Mouse (Mus musculus): ENCODE data around the gene Ccdc92. TPM values are rescaled to one million over a fixed set of nuclear protein-coding genes. Genes with fewer than 3 reads are reported as not detected.

The Ccdc92 gene
- polyA plus RNA-seq, 1 experiment from 2014 or later = 20.3 TPM

DNA sequence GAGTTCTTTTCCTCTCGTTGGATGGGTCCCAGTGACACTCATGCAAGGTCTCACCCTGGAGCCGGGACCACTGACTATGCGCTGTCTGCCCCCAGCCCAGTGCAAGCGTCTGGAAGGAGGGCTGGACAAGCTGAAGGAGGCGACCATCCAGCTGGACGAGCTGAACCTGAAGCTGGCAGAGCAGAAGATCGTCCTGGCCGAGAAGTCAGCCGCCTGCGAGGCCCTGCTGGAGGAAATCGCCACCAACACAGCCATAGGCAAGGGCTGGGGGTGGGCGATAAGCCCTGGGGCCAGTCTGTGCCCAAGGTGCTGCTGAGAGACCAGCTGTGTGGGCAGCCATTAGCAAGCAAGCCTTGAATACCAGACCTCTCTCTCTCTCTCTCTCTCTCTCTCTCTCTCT lies 49.8 kb downstream of the Ccdc92 start:
- DNase-seq (ENCODE audit: low spot score) = no peak
- Histone ChIP-seq H3K36me3 (no peaks in the 10 kb centered on the region), H3K27me3 (ENCODE audit: insufficient read depth, poor library complexity, severe bottlenecking) (no peaks in the 10 kb centered on the region), H3K4me3 (no peak overlapping the region), H3K27ac (no peak overlapping the region), H3K4me1 (replicated peaks) (peaks cover 7% of the 10 kb centered on the region), H3K9me3 (peaks cover 6% of the 10 kb centered on the region; the same call in 1 of the 2 replicates)
- 89% methylated on average over 12 of the region's 12 CpGs for WGBS

DNA sequence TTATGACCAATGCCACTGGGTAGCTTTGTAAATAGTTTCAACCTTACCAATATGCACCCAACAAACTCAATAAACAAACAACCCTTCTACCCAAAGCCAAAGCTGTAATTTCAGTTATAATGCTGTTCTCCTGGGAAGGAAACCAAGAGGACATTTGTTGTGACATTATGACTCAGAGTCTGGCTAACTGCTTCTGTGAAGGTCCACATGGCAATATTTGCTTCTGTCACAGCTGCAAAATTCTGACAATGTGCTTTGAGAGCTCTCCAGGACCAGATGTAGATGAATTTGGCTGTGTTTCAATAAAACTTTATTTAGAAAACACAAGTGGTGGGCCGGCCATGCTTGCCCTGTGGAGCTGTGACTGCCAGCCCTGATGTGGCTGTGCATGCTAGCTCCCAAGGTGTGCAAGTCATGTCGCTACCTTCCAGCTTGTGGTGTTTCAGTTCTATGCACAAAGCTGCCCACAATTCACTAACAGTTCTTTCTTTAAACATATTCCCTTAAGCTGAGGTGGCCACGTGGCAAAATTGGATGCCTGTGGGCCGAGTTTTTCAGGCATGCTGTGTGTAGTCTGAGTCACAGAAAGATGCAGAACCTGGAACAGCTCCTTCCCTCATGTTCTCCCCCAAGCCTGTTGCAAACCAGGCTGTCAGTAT lies 52.4 kb downstream of the Ccdc92 start:
- H3K4me3 ChIP-seq = no peak overlapping the region
- no peak overlapping the region for H3K27ac ChIP-seq
- peaks cover 5% of the 10 kb centered on the region for H3K4me1 ChIP-seq (replicated peaks)
- no peaks in the 10 kb centered on the region for H3K36me3 ChIP-seq
- WGBS = 85% methylated on average over 4 of the region's 4 CpGs
- DNase-seq (ENCODE audit: low spot score) = no peak
- H3K27me3 ChIP-seq (ENCODE audit: insufficient read depth, poor library complexity, severe bottlenecking) = no peaks in the 10 kb centered on the region
- peaks cover 6% of the 10 kb centered on the region; the same call in 1 of the 2 replicates for H3K9me3 ChIP-seq

DNA sequence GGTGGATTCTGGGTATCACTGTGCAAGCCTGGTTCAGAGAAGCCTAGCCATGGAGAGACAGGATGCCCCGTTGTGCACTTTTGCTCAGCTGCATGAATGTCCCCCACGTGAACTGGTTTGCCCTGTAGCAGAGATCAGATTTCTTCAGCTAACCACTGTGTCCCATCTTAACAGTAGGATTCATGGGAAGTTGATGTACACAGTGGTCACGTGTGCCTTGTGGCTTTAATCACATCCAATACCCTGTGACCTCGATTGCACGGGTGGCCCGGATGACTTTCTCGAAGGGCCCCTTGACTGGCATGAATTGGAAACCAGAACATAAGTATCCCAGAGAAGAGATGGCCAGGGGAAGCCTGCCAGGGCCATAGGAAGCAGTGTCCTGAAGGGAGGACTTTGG lies 70.1 kb downstream of the Ccdc92 start:
- WGBS = 87% methylated on average over 7 of the region's 7 CpGs

DNA sequence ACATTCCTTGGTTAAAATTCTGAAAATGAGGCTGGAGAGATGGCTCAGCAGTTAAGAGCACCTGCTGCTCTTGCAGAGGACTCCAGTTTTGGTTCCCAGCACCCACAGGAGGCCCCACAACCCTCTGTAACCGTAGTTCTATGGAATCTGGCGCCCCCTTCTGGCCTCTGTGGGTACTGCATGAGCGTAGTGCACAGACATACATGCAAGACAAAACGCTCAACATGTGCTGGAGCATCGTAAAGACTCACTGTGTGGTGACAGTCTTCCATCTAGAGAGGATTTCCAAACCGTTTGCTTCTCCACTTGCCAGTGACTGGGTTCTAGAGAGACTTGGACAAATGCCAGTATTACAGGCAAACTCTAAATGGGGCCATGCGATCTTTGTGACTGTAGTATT lies 76.6 kb downstream of the Ccdc92 start:
- DNase-seq (ENCODE audit: low spot score) = no peak
- WGBS = 79% methylated on average over 7 of the region's 7 CpGs
- no peak overlapping the region for H3K4me3 ChIP-seq
- H3K27me3 ChIP-seq (ENCODE audit: insufficient read depth, poor library complexity, severe bottlenecking) = no peaks in the 10 kb centered on the region
- H3K4me1 ChIP-seq (replicated peaks) = no peaks in the 10 kb centered on the region
- H3K27ac ChIP-seq = no peak overlapping the region
- peaks cover 14% of the 10 kb centered on the region for H3K9me3 ChIP-seq
- H3K36me3 ChIP-seq = no peaks in the 10 kb centered on the region

More for the DNA sequence above, 70.1 kb downstream of the Ccdc92 start:
- Histone ChIP-seq H3K36me3 (no peaks in the 10 kb centered on the region), H3K9me3 (no peaks in the 10 kb centered on the region), H3K27ac (no peak overlapping the region), H3K4me3 (no peak overlapping the region), H3K27me3 (ENCODE audit: insufficient read depth, poor library complexity, severe bottlenecking) (no peaks in the 10 kb centered on the region), H3K4me1 (replicated peaks) (no peaks in the 10 kb centered on the region)
- DNase-seq (ENCODE audit: low spot score) = no peak

Other genes with a start within 250 kb of the Ccdc92 start
- 46.7 and 50.6 TPM in 2 replicates for gene Atp6v0a2, start 233.8 kb downstream of the Ccdc92 start, polyA plus RNA-seq (2016; fragmentation: Nextera tagmentation; extraction: Ambion mirVana)
- gene Dnah10, start 137.3 kb downstream of the Ccdc92 start, polyA plus RNA-seq (2016; fragmentation: Nextera tagmentation; extraction: Ambion mirVana) = 0.24 and 0.31 TPM in 2 replicates
- 147 and 161 TPM in 2 replicates for gene Zfp664, start 267 bp upstream of the Ccdc92 start, polyA plus RNA-seq (2016; fragmentation: Nextera tagmentation; extraction: Ambion mirVana)
- 4.3 and 7.7 TPM in 2 replicates for gene Rflna, start 140.8 kb upstream of the Ccdc92 start, polyA plus RNA-seq (2016; fragmentation: Nextera tagmentation; extraction: Ambion mirVana)